Comparison of ENCODE assay signal across 24 mouse cellular contexts in genomic region chr3:52296224-52296760, GRCm38 (mm10). TPM values are rescaled to one million over a fixed set of nuclear protein-coding genes. Genes with fewer than 3 reads are reported as not detected.
A peak's percentile ranks its signal among the peaks of the same experiment; 100 is the strongest.
DNase-seq lines count a peak whose midpoint lies in the region; ATAC-seq and TF ChIP-seq lines count a peak whose summit lies in the region.
"Had no signal": no experiment of that assay in that cellular context is flagged by ENCODE, and none has a peak within 500 bp of the region (broad histone marks: within the 10 kb centered on the region; RNA-seq: fewer than 3 reads in every experiment).

No protein-coding gene starts in this region.

- 53% methylated on average over 7 of the region's 7 CpGs for WGBS in embryonic facial prominence, embryonic 10.5 days
- whole genome bisulfite sequencing in limb, embryonic 12.5 days, result 64% methylated on average over 7 of the region's 7 CpGs
- WGBS in hindbrain, embryonic 16.5 days, result 81% methylated on average over 7 of the region's 7 CpGs

- no peaks in the 10 kb centered on the region for H3K27me3 ChIP-seq in CH12.LX (replicated peaks)
- H3K27me3 ChIP-seq in embryonic facial prominence, embryonic 10.5 days (replicated peaks; ENCODE audit: low read depth, poor library complexity, severe bottlenecking), result no peaks in the 10 kb centered on the region
- H3K27me3 ChIP-seq in limb, embryonic 12.5 days, result no peaks in the 10 kb centered on the region
- no peaks in the 10 kb centered on the region for H3K27me3 ChIP-seq in hindbrain, embryonic 16.5 days (replicated peaks; ENCODE audit: control insufficient read depth, insufficient read depth, low read length)
- H3K27me3 ChIP-seq: forebrain, embryonic 13.5 days; heart, embryonic 13.5 days had no signal

- dilution Hi-C loops in CH12.LX (cut with MboI; ENCODE audit: extremely low pct_ligation_motif_present, extremely low pct_unique_long_range_greater_than_20kb, low sequenced_read_pairs), result no loop called here

- TF ChIP-seq CTCF in layer of hippocampus, adult 2 months (conservative IDR thresholded peaks at IDR 0.05), result no peak
- no peak for TF ChIP-seq CTCF in CH12.LX (conservative IDR thresholded peaks at IDR 0.05 in 1 of 2, IDR thresholded peaks at IDR 0.05 in 1 of 2; ENCODE audit: low read depth in 2 of 2, low read length in 2 of 2)

- no peak for TF ChIP-seq RAD21 in CH12.LX (IDR thresholded peaks at IDR 0.05; ENCODE audit: low read depth, low read length)

- in situ Hi-C loops in CH12.LX (cut with MboI; ENCODE audit: low pct_ligation_motif_present, low pct_unique_long_range_greater_than_20kb, low sequenced_read_pairs), result no loop called here

- no peak for ATAC-seq in limb, embryonic 12.5 days (ENCODE audit: insufficient number of reproducible peaks, insufficient read depth, low FRiP score, low TSS enrichment, low read depth)
- no peak for ATAC-seq in hindbrain, embryonic 16.5 days
- ATAC-seq: forebrain, embryonic 13.5 days; forebrain, embryonic 16.5 days; intestine, postnatal 0 days had no signal

- peaks cover 36 to 92% of the 10 kb centered on the region in 2 experiments for H3K4me1 ChIP-seq in CH12.LX (ENCODE audit: control insufficient read depth in 1 of 2, insufficient read depth in 2 of 2)
- H3K4me1 ChIP-seq in embryonic facial prominence, embryonic 10.5 days, result peaks cover 68% of the 10 kb centered on the region
- H3K4me1 ChIP-seq in limb, embryonic 12.5 days (replicated peaks), result peaks cover 60% of the 10 kb centered on the region
- 0 out of 2 replicates have a peak, but pooled peaks cover 2% of the 10 kb centered on the region for H3K4me1 ChIP-seq in hindbrain, embryonic 16.5 days (ENCODE audit: control insufficient read depth, insufficient read depth, low read depth, low read length)

- no peaks in the 10 kb centered on the region for H3K9me3 ChIP-seq in CH12.LX (replicated peaks; ENCODE audit: low read length)
- H3K9me3 ChIP-seq in embryonic facial prominence, embryonic 10.5 days, result no peaks in the 10 kb centered on the region
- H3K9me3 ChIP-seq in limb, embryonic 12.5 days, result no peaks in the 10 kb centered on the region
- no peaks in the 10 kb centered on the region for H3K9me3 ChIP-seq in hindbrain, embryonic 16.5 days (ENCODE audit: control insufficient read depth, low read length)
- H3K9me3 ChIP-seq: forebrain, embryonic 10.5 days; forebrain, embryonic 13.5 days; heart, embryonic 13.5 days had no signal

- no peak for TF ChIP-seq POLR2A in CH12.LX (IDR thresholded peaks at IDR 0.05; ENCODE audit: low read depth, low read length)

- H3K36me3 ChIP-seq in CH12.LX (replicated peaks in 1 of 2; ENCODE audit: control insufficient read depth in 1 of 2, insufficient read depth in 1 of 2, low read length in 1 of 2), result peaks cover 0 to 11% of the 10 kb centered on the region in 2 experiments
- H3K36me3 ChIP-seq in embryonic facial prominence, embryonic 10.5 days (replicated peaks), result no peaks in the 10 kb centered on the region
- H3K36me3 ChIP-seq in limb, embryonic 12.5 days, result no peaks in the 10 kb centered on the region
- H3K36me3 ChIP-seq in hindbrain, embryonic 16.5 days (ENCODE audit: control insufficient read depth, insufficient read depth, low read length), result no peaks in the 10 kb centered on the region
- H3K36me3 ChIP-seq: forebrain, embryonic 10.5 days; G1E; heart, embryonic 13.5 days had no signal

- peak overlapping the region; percentile 29; the same call in 1 of the 2 replicates for H3K4me2 ChIP-seq in CH12.LX (ENCODE audit: insufficient read depth, low read depth, poor library complexity, severe bottlenecking)
- H3K4me2 ChIP-seq in limb, embryonic 12.5 days, result no peak overlapping the region
- no peak overlapping the region for H3K4me2 ChIP-seq in hindbrain, embryonic 16.5 days (ENCODE audit: low read length)
- H3K4me2 ChIP-seq: forebrain, embryonic 13.5 days; heart, embryonic 13.5 days; hindbrain, embryonic 14.5 days had no signal

- no peak overlapping the region for H3K9ac ChIP-seq in CH12.LX (ENCODE audit: insufficient read depth, low read depth)
- H3K9ac ChIP-seq in limb, embryonic 12.5 days (replicated peaks), result no peak overlapping the region
- H3K9ac ChIP-seq in hindbrain, embryonic 16.5 days (ENCODE audit: low read depth, low read length), result no peak overlapping the region
- H3K9ac ChIP-seq: forebrain, embryonic 13.5 days; heart, embryonic 13.5 days; hindbrain, embryonic 14.5 days had no signal

- TF ChIP-seq EP300 in CH12.LX (IDR thresholded peaks at IDR 0.05; ENCODE audit: low read length), result no peak

- no peak overlapping the region for H3K4me3 ChIP-seq in layer of hippocampus, adult 2 months
- no peak overlapping the region for H3K4me3 ChIP-seq in CH12.LX (replicated peaks in 1 of 3; ENCODE audit: low read depth in 2 of 3, low read length in 2 of 3, poor library complexity in 1 of 3)
- no peak overlapping the region for H3K4me3 ChIP-seq in embryonic facial prominence, embryonic 10.5 days
- H3K4me3 ChIP-seq in limb, embryonic 12.5 days (replicated peaks), result no peak overlapping the region
- no peak overlapping the region for H3K4me3 ChIP-seq in hindbrain, embryonic 16.5 days (ENCODE audit: low read length)
- H3K4me3 ChIP-seq: forebrain, embryonic 10.5 days; forebrain, embryonic 13.5 days; heart, embryonic 13.5 days had no signal

- DNase-seq in layer of hippocampus, adult 2 months (ENCODE audit: low spot score in 2 of 2), result no peak
- DNase-seq in layer of hippocampus, adult 11-12 months (ENCODE audit: low spot score), result no peak
- no peak for DNase-seq in CH12.LX (ENCODE audit: extremely low read depth)
- no peak for DNase-seq in embryonic facial prominence, embryonic 10.5 days (ENCODE audit: low spot score)
- DNase-seq in cerebellum, postnatal 25 days, result no peak
- DNase-seq in adrenal gland, postnatal 25 days, result no peak
- DNase-seq: adrenal gland, adult 8-10 months; adrenal gland, postnatal 36 days; cerebellum, adult 18-20 months; cerebellum, adult 9-10 months; cerebellum, postnatal 36 days; embryo, embryonic 11 days; gastrocnemius, postnatal 14 days; heart, postnatal 14 days; heart, postnatal 4 days had no signal

- H3K79me2 ChIP-seq in CH12.LX (replicated peaks; ENCODE audit: control insufficient read depth, extremely low read depth, insufficient read depth, poor library complexity, severe bottlenecking), result peaks cover 9% of the 10 kb centered on the region; the same call in 1 of the 2 replicates

- peak overlapping the region; percentile 21; the same call in 1 of the 2 replicates for H3K27ac ChIP-seq in layer of hippocampus, adult 2 months
- H3K27ac ChIP-seq in CH12.LX (ENCODE audit: insufficient read depth, low read depth), result no peak overlapping the region
- 0 out of 2 replicates have a peak overlapping the region, but pooled peaks have one; percentile 45 for H3K27ac ChIP-seq in embryonic facial prominence, embryonic 10.5 days (replicated peaks)
- H3K27ac ChIP-seq in limb, embryonic 12.5 days, result peak overlapping the region; percentile 36
- no peak overlapping the region for H3K27ac ChIP-seq in hindbrain, embryonic 16.5 days (ENCODE audit: low read depth, low read length)
- H3K27ac ChIP-seq: forebrain, embryonic 10.5 days; forebrain, embryonic 13.5 days; heart, embryonic 13.5 days; hindbrain, embryonic 14.5 days had no signal

TF ChIP-seq in CH12.LX, 34 proteins besides CTCF, POLR2A, EP300 and RAD21:
- TF ChIP-seq KAT2A (IDR thresholded peaks at IDR 0.05; ENCODE audit: insufficient replicate concordance, low read length), result no peak
- TF ChIP-seq PAX5 (IDR thresholded peaks at IDR 0.05; ENCODE audit: low read length), result no peak
- no peak for TF ChIP-seq GABPA (IDR thresholded peaks at IDR 0.05; ENCODE audit: insufficient replicate concordance, low read depth, low read length)
- no peak for TF ChIP-seq ZC3H11A (IDR thresholded peaks at IDR 0.05; ENCODE audit: low read depth, low read length)
- TF ChIP-seq TCF12 (IDR thresholded peaks at IDR 0.05; ENCODE audit: low read depth, low read length), result no peak
- TF ChIP-seq MAZ (IDR thresholded peaks at IDR 0.05; ENCODE audit: low read depth, low read length), result no peak
- no peak for TF ChIP-seq SIN3A (IDR thresholded peaks at IDR 0.05; ENCODE audit: low read length)
- TF ChIP-seq ZKSCAN1 (IDR thresholded peaks at IDR 0.05; ENCODE audit: borderline replicate concordance, low read depth, low read length), result no peak
- TF ChIP-seq MEF2A (IDR thresholded peaks at IDR 0.05; ENCODE audit: borderline replicate concordance, low read depth, low read length), result no peak
- no peak for TF ChIP-seq BHLHE40 (IDR thresholded peaks at IDR 0.05; ENCODE audit: low read depth, low read length)
- TF ChIP-seq USF2 (conservative IDR thresholded peaks at IDR 0.05; ENCODE audit: low read depth, low read length), result no peak
- TF ChIP-seq IRF4 (IDR thresholded peaks at IDR 0.05; ENCODE audit: low read depth, low read length), result no peak

RNA-seq across cellular contexts. Expression of gene Foxo1, which starts 28.2 kb away (rescaled TPM):
- 10 to 100 TPM; 22.4 to 23.5 TPM for total RNA-seq in layer of hippocampus, adult 2 months (2021)
- total RNA-seq in CH12.LX (2012; rRNA removed) (1.2 and 1.3 TPM in 2 replicates), CH12.LX (2014; rRNA removed) (0.50 and 0.79 TPM in 2 replicates)
- polyA plus RNA-seq in CH12.LX (2012; ENCODE audit: insufficient read length, low read depth), result 6.0 and 6.9 TPM in 2 replicates
- 3.7 TPM in 2 replicates for polyA plus RNA-seq in embryonic facial prominence, embryonic 10.5 days (2016; fragmentation: Nextera tagmentation; extraction: Ambion mirVana)
- polyA plus RNA-seq in limb, embryonic 12.5 days (2016; fragmentation: Nextera tagmentation; extraction: Ambion mirVana), result 6.8 and 7.0 TPM in 2 replicates
- 2.3 and 3.0 TPM in 2 replicates for polyA plus RNA-seq in hindbrain, embryonic 16.5 days (2015; fragmentation: Nextera tagmentation; extraction: Ambion mirVana)
- total RNA-seq in adrenal gland, postnatal 25 days (2021), result 24.0 and 26.1 TPM in 2 replicates
- polyA plus RNA-seq: G1E had no signal

Comparison
In these comparisons a context has a peak if more than half of its experiments do, and no peak if none do; other contexts are left out.
1. H3K27ac ChIP-seq: peak in layer of hippocampus, adult 2 months (single experiment), embryonic facial prominence, embryonic 10.5 days (single experiment) and limb, embryonic 12.5 days (single experiment); none in CH12.LX (single experiment) and hindbrain, embryonic 16.5 days (single experiment).